Mouse (Mus musculus): ENCODE results near the gene Ylpm1.

DNA sequence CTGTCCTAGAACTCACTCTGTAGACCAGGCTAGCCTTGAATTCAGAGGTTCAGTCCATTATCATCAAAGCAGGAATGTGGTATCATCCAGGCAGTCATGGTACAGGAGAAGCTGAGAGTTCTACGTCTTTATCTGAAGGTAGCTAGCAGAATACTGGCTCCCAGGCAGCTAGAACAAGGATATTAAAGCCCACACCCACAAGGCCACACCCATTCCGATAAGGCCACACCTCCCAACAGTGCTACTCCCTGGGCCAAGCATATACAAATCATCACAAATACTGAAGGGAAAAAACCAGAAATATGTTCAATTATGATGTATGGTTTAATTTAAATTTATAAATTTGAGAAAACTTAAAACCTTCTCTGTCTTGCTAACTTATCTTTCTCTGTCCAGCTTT lies 16.1 kb downstream of the Ylpm1 start:
- TF ChIP-seq CTCF (IDR thresholded peaks at IDR 0.05; ENCODE audit: insufficient read depth, low read length) (no peak), POLR2A (IDR thresholded peaks at IDR 0.05; ENCODE audit: borderline replicate concordance, extremely low read depth, low read depth, low read length) (no peak)
